23 mouse cellular contexts compared by ENCODE assay signal in genomic region chr6:143021756-143022155, GRCm38 (mm10). TPM values are rescaled to one million over a fixed set of nuclear protein-coding genes. Genes with fewer than 3 reads are reported as not detected.
A peak's percentile ranks its signal among the peaks of the same experiment; 100 is the strongest.
DNase-seq lines count a peak whose midpoint lies in the region; ATAC-seq and TF ChIP-seq lines count a peak whose summit lies in the region.
"Had no signal": no experiment of that assay in that cellular context is flagged by ENCODE, and none has a peak within 500 bp of the region (broad histone marks: within the 10 kb centered on the region; RNA-seq: fewer than 3 reads in every experiment).

No protein-coding gene starts in this region.

- ATAC-seq in heart, embryonic 12.5 days (ENCODE audit: insufficient number of reproducible peaks, low FRiP score), result no peak
- no peak for ATAC-seq in midbrain, embryonic 11.5 days (ENCODE audit: low FRiP score)
- ATAC-seq in midbrain, postnatal 0 days (ENCODE audit: low FRiP score), result no peak
- ATAC-seq: activated CD4-positive, CD25-positive, alpha-beta regulatory T cell, adult 4 months; CD4-positive, CD25-positive, alpha-beta regulatory T cell, adult 4 months; Patski had no signal

- no peak for TF ChIP-seq CTCF in midbrain, postnatal 0 days (IDR thresholded peaks at IDR 0.05)

- no peaks in the 10 kb centered on the region for H3K9me3 ChIP-seq in heart, embryonic 10.5 days
- no peaks in the 10 kb centered on the region for H3K9me3 ChIP-seq in heart, embryonic 12.5 days (replicated peaks)
- H3K9me3 ChIP-seq in midbrain, embryonic 11.5 days (ENCODE audit: control insufficient read depth, low read length), result no peaks in the 10 kb centered on the region
- H3K9me3 ChIP-seq in midbrain, postnatal 0 days (ENCODE audit: low read length), result no peaks in the 10 kb centered on the region
- H3K9me3 ChIP-seq: G1E had no signal

- H3K27ac ChIP-seq in heart, embryonic 10.5 days, result no peak overlapping the region
- no peak overlapping the region for H3K27ac ChIP-seq in heart, embryonic 12.5 days (ENCODE audit: poor library complexity, severe bottlenecking)
- no peak overlapping the region for H3K27ac ChIP-seq in midbrain, embryonic 11.5 days (ENCODE audit: low read depth, low read length)
- no peak overlapping the region for H3K27ac ChIP-seq in midbrain, postnatal 0 days (ENCODE audit: low read depth, low read length)

- 86% methylated on average over 8 of the region's 8 CpGs for WGBS in heart, embryonic 10.5 days
- 80% methylated on average over 8 of the region's 8 CpGs for WGBS in heart, embryonic 12.5 days
- 93% methylated on average over 8 of the region's 8 CpGs for WGBS in midbrain, embryonic 11.5 days
- WGBS in midbrain, postnatal 0 days, result 92% methylated on average over 8 of the region's 8 CpGs

- peaks cover 3% of the 10 kb centered on the region; the same call in 1 of the 2 replicates for H3K36me3 ChIP-seq in heart, embryonic 10.5 days
- peaks cover 11% of the 10 kb centered on the region for H3K36me3 ChIP-seq in heart, embryonic 12.5 days
- H3K36me3 ChIP-seq in midbrain, embryonic 11.5 days (ENCODE audit: control insufficient read depth, insufficient read depth, low read length), result no peaks in the 10 kb centered on the region
- peaks cover 13% of the 10 kb centered on the region for H3K36me3 ChIP-seq in midbrain, postnatal 0 days (ENCODE audit: insufficient read depth, low read length)

- no peaks in the 10 kb centered on the region for H3K27me3 ChIP-seq in heart, embryonic 10.5 days (ENCODE audit: insufficient read depth, poor library complexity, severe bottlenecking)
- no peaks in the 10 kb centered on the region for H3K27me3 ChIP-seq in heart, embryonic 12.5 days (replicated peaks)
- H3K27me3 ChIP-seq in midbrain, embryonic 11.5 days (ENCODE audit: control insufficient read depth, insufficient read depth, low read length), result no peaks in the 10 kb centered on the region
- H3K27me3 ChIP-seq in midbrain, postnatal 0 days (ENCODE audit: insufficient read depth, low read length), result no peaks in the 10 kb centered on the region
- H3K27me3 ChIP-seq: CH12.LX, Patski had no signal

- intact Hi-C loops in heart, postnatal 36 days (cut with DNase I), result no loop called here

- peak; percentile 52 for DNase-seq in heart, adult 11 months
- DNase-seq in heart, postnatal 36 days, result no peak
- DNase-seq in heart, embryonic 10.5 days (ENCODE audit: low spot score), result peak; percentile 56
- peak; percentile 73 for DNase-seq in midbrain, embryonic 11.5 days (ENCODE audit: low spot score, missing footprints)
- no peak for DNase-seq in midbrain, postnatal 0 days (ENCODE audit: low spot score)
- DNase-seq: adrenal gland, adult 2 months; adrenal gland, adult 8-10 months; adrenal gland, postnatal 10 days; adrenal gland, postnatal 14 days; adrenal gland, postnatal 25 days; adrenal gland, postnatal 36 days; B cell, adult 2 months; cerebellum, adult 11 months; cerebellum, adult 11-12 months; cerebellum, adult 18-20 months had no signal

- H3K4me1 ChIP-seq in heart, embryonic 10.5 days, result peaks cover 11% of the 10 kb centered on the region; the same call in 1 of the 2 replicates
- peaks cover 9% of the 10 kb centered on the region; the same call in 1 of the 2 replicates for H3K4me1 ChIP-seq in heart, embryonic 12.5 days (replicated peaks)
- H3K4me1 ChIP-seq in midbrain, embryonic 11.5 days (ENCODE audit: control insufficient read depth, insufficient read depth, low read length), result no peaks in the 10 kb centered on the region
- H3K4me1 ChIP-seq in midbrain, postnatal 0 days (ENCODE audit: insufficient read depth, low read length), result no peaks in the 10 kb centered on the region

- no peak overlapping the region for H3K4me3 ChIP-seq in heart, embryonic 10.5 days
- no peak overlapping the region for H3K4me3 ChIP-seq in heart, embryonic 12.5 days
- no peak overlapping the region for H3K4me3 ChIP-seq in midbrain, embryonic 11.5 days (ENCODE audit: low read depth, low read length)
- H3K4me3 ChIP-seq in midbrain, postnatal 0 days (ENCODE audit: low read depth, low read length), result no peak overlapping the region

- H3K4me2 ChIP-seq in heart, embryonic 12.5 days, result no peak overlapping the region
- no peak overlapping the region for H3K4me2 ChIP-seq in midbrain, embryonic 11.5 days
- H3K4me2 ChIP-seq in midbrain, postnatal 0 days (ENCODE audit: low read depth, low read length, poor library complexity, severe bottlenecking), result no peak overlapping the region

- no peak overlapping the region for H3K9ac ChIP-seq in heart, embryonic 12.5 days
- no peak overlapping the region for H3K9ac ChIP-seq in midbrain, embryonic 11.5 days (ENCODE audit: low read length)
- H3K9ac ChIP-seq in midbrain, postnatal 0 days (replicated peaks; ENCODE audit: low read length, poor library complexity, severe bottlenecking), result no peak overlapping the region

RNA-seq across cellular contexts. Expression of gene St8sia1, which starts 57.5 kb away (rescaled TPM):
- total RNA-seq in heart, postnatal 36 days (2021), result under 1 TPM; 0.11 to 0.39 TPM
- 3.1 and 3.4 TPM in 2 replicates for polyA plus RNA-seq in heart, embryonic 10.5 days (2016; fragmentation: Nextera tagmentation; extraction: Ambion mirVana)
- polyA plus RNA-seq in heart, embryonic 12.5 days (2016; fragmentation: Nextera tagmentation; extraction: Ambion mirVana), result 3.7 and 4.0 TPM in 2 replicates
- 3.8 and 5.4 TPM in 2 replicates for polyA plus RNA-seq in midbrain, embryonic 11.5 days (2014; fragmentation: Nextera tagmentation; extraction: Ambion mirVana)
- 17.7 and 25.3 TPM in 2 replicates for total RNA-seq in midbrain, postnatal 0 days (2014; rRNA removed)
- polyA plus RNA-seq in midbrain, postnatal 0 days (2015; fragmentation: Nextera tagmentation; extraction: Ambion mirVana), result 4.0 and 4.5 TPM in 2 replicates
- total RNA-seq: MEL had no signal
- polyA plus RNA-seq: C2C12, G1E had no signal

Comparison
In these comparisons a context has a peak if more than half of its experiments do, and no peak if none do; other contexts are left out.
1. DNase-seq: peak in heart, adult 11 months (single experiment), heart, embryonic 10.5 days (single experiment) and midbrain, embryonic 11.5 days (single experiment); none in heart, postnatal 36 days (0 of 2) and midbrain, postnatal 0 days (single experiment).